Comparison of ENCODE assay signal across 30 mouse cellular contexts in genomic region chr3:8282411-8282810, GRCm38 (mm10).
DNase-seq lines count a peak whose midpoint lies in the region; ATAC-seq and TF ChIP-seq lines count a peak whose summit lies in the region.
"Had no signal": no experiment of that assay in that cellular context is flagged by ENCODE, and none has a peak within 500 bp of the region (broad histone marks: within the 10 kb centered on the region; RNA-seq: fewer than 3 reads in every experiment).

No protein-coding gene starts in this region.

- H3K27ac ChIP-seq in hindbrain, embryonic 12.5 days = no peak overlapping the region
- H3K27ac ChIP-seq in hindbrain, postnatal 0 days = no peak overlapping the region
- no peak overlapping the region for H3K27ac ChIP-seq in neural tube, embryonic 12.5 days
- H3K27ac ChIP-seq: embryonic facial prominence, embryonic 10.5 days; embryonic facial prominence, embryonic 13.5 days; forebrain, embryonic 12.5 days; forebrain, embryonic 15.5 days; heart, embryonic 15.5 days; hindbrain, embryonic 15.5 days had no signal

- no peak overlapping the region for H3K9ac ChIP-seq in hindbrain, embryonic 12.5 days
- no peak overlapping the region for H3K9ac ChIP-seq in hindbrain, postnatal 0 days (replicated peaks; ENCODE audit: low read length)
- no peak overlapping the region for H3K9ac ChIP-seq in neural tube, embryonic 12.5 days
- H3K9ac ChIP-seq: embryonic facial prominence, embryonic 13.5 days; forebrain, embryonic 12.5 days; forebrain, embryonic 15.5 days; heart, embryonic 12.5 days; heart, embryonic 15.5 days; hindbrain, embryonic 15.5 days had no signal

- H3K9me3 ChIP-seq in hindbrain, embryonic 12.5 days (replicated peaks) = no peaks in the 10 kb centered on the region
- H3K9me3 ChIP-seq in hindbrain, postnatal 0 days (ENCODE audit: low read length) = no peaks in the 10 kb centered on the region
- H3K9me3 ChIP-seq in neural tube, embryonic 12.5 days = no peaks in the 10 kb centered on the region
- H3K9me3 ChIP-seq: embryonic facial prominence, embryonic 10.5 days; embryonic facial prominence, embryonic 13.5 days; forebrain, embryonic 12.5 days; forebrain, embryonic 15.5 days; G1E; heart, embryonic 12.5 days; heart, embryonic 15.5 days; hindbrain, embryonic 15.5 days had no signal

- no peaks in the 10 kb centered on the region for H3K27me3 ChIP-seq in hindbrain, embryonic 12.5 days
- H3K27me3 ChIP-seq in hindbrain, postnatal 0 days (ENCODE audit: insufficient read depth, low read length) = no peaks in the 10 kb centered on the region
- H3K27me3 ChIP-seq in neural tube, embryonic 12.5 days (replicated peaks) = no peaks in the 10 kb centered on the region
- H3K27me3 ChIP-seq: CH12.LX; embryonic facial prominence, embryonic 13.5 days; forebrain, embryonic 12.5 days; forebrain, embryonic 15.5 days; heart, embryonic 12.5 days; heart, embryonic 15.5 days; hindbrain, embryonic 15.5 days had no signal

- no peak overlapping the region for H3K4me3 ChIP-seq in hindbrain, embryonic 12.5 days
- no peak overlapping the region for H3K4me3 ChIP-seq in hindbrain, postnatal 0 days (ENCODE audit: low read length)
- H3K4me3 ChIP-seq in neural tube, embryonic 12.5 days = no peak overlapping the region
- H3K4me3 ChIP-seq: embryonic facial prominence, embryonic 10.5 days; embryonic facial prominence, embryonic 13.5 days; erythroblast, embryonic 14.5 days; forebrain, embryonic 12.5 days; forebrain, embryonic 15.5 days; heart, embryonic 12.5 days; heart, embryonic 15.5 days; hindbrain, embryonic 15.5 days had no signal

- H3K4me2 ChIP-seq in hindbrain, embryonic 12.5 days (replicated peaks) = no peak overlapping the region
- no peak overlapping the region for H3K4me2 ChIP-seq in hindbrain, postnatal 0 days (ENCODE audit: low read depth, low read length)
- H3K4me2 ChIP-seq in neural tube, embryonic 12.5 days (replicated peaks) = no peak overlapping the region
- H3K4me2 ChIP-seq: embryonic facial prominence, embryonic 13.5 days; forebrain, embryonic 12.5 days; forebrain, embryonic 15.5 days; heart, embryonic 12.5 days; heart, embryonic 15.5 days; hindbrain, embryonic 15.5 days had no signal

- 54% methylated on average over 2 of the region's 2 CpGs for WGBS in hindbrain, embryonic 12.5 days
- WGBS in hindbrain, postnatal 0 days = 61% methylated on average over 2 of the region's 2 CpGs
- 63% methylated on average over 2 of the region's 2 CpGs for WGBS in neural tube, embryonic 12.5 days

- H3K4me1 ChIP-seq in hindbrain, embryonic 12.5 days = no peaks in the 10 kb centered on the region
- no peaks in the 10 kb centered on the region for H3K4me1 ChIP-seq in hindbrain, postnatal 0 days (ENCODE audit: insufficient read depth, low read length)
- H3K4me1 ChIP-seq in neural tube, embryonic 12.5 days = no peaks in the 10 kb centered on the region
- H3K4me1 ChIP-seq: embryonic facial prominence, embryonic 10.5 days; embryonic facial prominence, embryonic 13.5 days; forebrain, embryonic 12.5 days; forebrain, embryonic 15.5 days; heart, embryonic 12.5 days; heart, embryonic 15.5 days; hindbrain, embryonic 15.5 days had no signal

- no peak for DNase-seq in hindbrain, postnatal 0 days (ENCODE audit: low spot score)
- DNase-seq in neural tube, embryonic 10.5 days (ENCODE audit: extremely low spot score, low spot score) = no peak
- DNase-seq in brain, embryonic 14.5 days (ENCODE audit: low read depth) = peak; percentile 30
- DNase-seq in testis, postnatal 10 days (ENCODE audit: low spot score) = no peak
- DNase-seq: adrenal gland, adult 2 months; adrenal gland, postnatal 14 days; B cell, adult 2 months; cerebellum, adult 11-12 months; cerebellum, adult 8-10 months; cerebellum, postnatal 10 days; cerebellum, postnatal 36 days; embryo, embryonic 11 days; gastrocnemius, postnatal 25 days; heart, adult 18-20 months; heart, postnatal 10 days; heart, postnatal 36 days had no signal

- no peak for TF ChIP-seq POLR2A in brain, embryonic 14.5 days (IDR thresholded peaks at IDR 0.05; ENCODE audit: borderline replicate concordance, extremely low read depth, insufficient read depth, insufficient read length, poor library complexity, severe bottlenecking)

- no peak for TF ChIP-seq CTCF in hindbrain, postnatal 0 days (IDR thresholded peaks at IDR 0.05; ENCODE audit: low read depth)
- TF ChIP-seq CTCF in brain, embryonic 14.5 days (IDR thresholded peaks at IDR 0.05; ENCODE audit: borderline replicate concordance, extremely low read depth, insufficient read depth, insufficient read length) = no peak

- peak; percentile 90 for ATAC-seq in hindbrain, embryonic 12.5 days (ENCODE audit: low FRiP score)
- ATAC-seq in hindbrain, postnatal 0 days = no peak
- ATAC-seq in neural tube, embryonic 12.5 days (ENCODE audit: low FRiP score, low read depth) = peak; percentile 61; the same call in 1 of the 2 replicates
- ATAC-seq: forebrain, embryonic 15.5 days; inflammation-experienced regulatory T-cells, adult 6 months; intestine, embryonic 16.5 days had no signal

- no peaks in the 10 kb centered on the region for H3K36me3 ChIP-seq in hindbrain, embryonic 12.5 days
- H3K36me3 ChIP-seq in hindbrain, postnatal 0 days (ENCODE audit: insufficient read depth, low read length) = no peaks in the 10 kb centered on the region
- H3K36me3 ChIP-seq in neural tube, embryonic 12.5 days = no peaks in the 10 kb centered on the region
- H3K36me3 ChIP-seq: embryonic facial prominence, embryonic 10.5 days; embryonic facial prominence, embryonic 13.5 days; forebrain, embryonic 12.5 days; forebrain, embryonic 15.5 days; G1E; heart, embryonic 12.5 days; heart, embryonic 15.5 days; hindbrain, embryonic 15.5 days had no signal
